Mouse (Mus musculus) embryonic fibroblast, embryonic 13.5 days (primary cell): ENCODE results near the gene Amotl2.

ENCODE experiments used
- CTCF ChIP-seq: IDR thresholded peaks from 2 replicates; pipeline ENCODE4 v1.5.1; 2011; ENCODE audit warnings: mild to moderate bottlenecking, control low read depth, low read length, moderate library complexity, borderline replicate concordance; ENCODE audit not compliant: insufficient read depth
- POLR2A ChIP-seq: IDR thresholded peaks from 2 replicates; pipeline ENCODE4 v1.6.1; 2011; ENCODE audit warnings: low read depth, mild to moderate bottlenecking, control low read depth, low read length, moderate library complexity

- TF ChIP-seq CTCF (no peak), POLR2A (no peak)
These were observed 23.7 kb upstream of the Amotl2 start for GRCm38 (mm10) chr9:102692564-102693475.
